In genomic region chr11:105264506-105264905, GRCm38 (mm10) we compare ENCODE assay signal across 19 mouse cellular contexts. TPM values are rescaled to one million over a fixed set of nuclear protein-coding genes. Genes with fewer than 3 reads are reported as not detected.
"Had no signal": no experiment of that assay in that cellular context is flagged by ENCODE, and none has a peak within 500 bp of the region (broad histone marks: within the 10 kb centered on the region; RNA-seq: fewer than 3 reads in every experiment).

No protein-coding gene starts in this region.

- H3K27me3 ChIP-seq: limb, embryonic 13.5 days; liver, embryonic 13.5 days; midbrain, embryonic 12.5 days; midbrain, embryonic 15.5 days; neural tube, embryonic 12.5 days; neural tube, embryonic 15.5 days had no signal

- H3K4me1 ChIP-seq: liver, embryonic 13.5 days; midbrain, embryonic 15.5 days had no signal

- H3K4me2 ChIP-seq: limb, embryonic 13.5 days; liver, embryonic 13.5 days; lung, embryonic 14.5 days; midbrain, embryonic 12.5 days; midbrain, embryonic 15.5 days; neural tube, embryonic 12.5 days; neural tube, embryonic 15.5 days had no signal

- H3K4me3 ChIP-seq: limb, embryonic 10.5 days; limb, embryonic 13.5 days; liver, embryonic 13.5 days; midbrain, embryonic 12.5 days; midbrain, embryonic 15.5 days; neural tube, embryonic 12.5 days; neural tube, embryonic 15.5 days had no signal

- H3K9ac ChIP-seq: limb, embryonic 13.5 days; liver, embryonic 13.5 days; lung, embryonic 14.5 days; midbrain, embryonic 12.5 days; midbrain, embryonic 15.5 days; neural tube, embryonic 12.5 days; neural tube, embryonic 15.5 days had no signal

- ATAC-seq: midbrain, embryonic 15.5 days had no signal

- DNase-seq: kidney, adult 18-20 months; kidney, adult 9 months; kidney, postnatal 14 days; kidney, postnatal 4 days; liver; liver, embryonic 13.5 days; lung, postnatal 14 days; thymus, adult 2 months; thymus, postnatal 14 days; thymus, postnatal 4 days had no signal

- H3K9me3 ChIP-seq: limb, embryonic 10.5 days; limb, embryonic 13.5 days; liver, embryonic 13.5 days; midbrain, embryonic 12.5 days; midbrain, embryonic 15.5 days; neural tube, embryonic 12.5 days; neural tube, embryonic 15.5 days had no signal

- H3K27ac ChIP-seq: limb, embryonic 10.5 days; limb, embryonic 13.5 days; liver, embryonic 13.5 days; macrophage; midbrain, embryonic 12.5 days; midbrain, embryonic 15.5 days; neural tube, embryonic 12.5 days; neural tube, embryonic 15.5 days; stomach, postnatal 0 days had no signal

RNA-seq across cellular contexts. Expression of gene Mrc2, which starts 27.9 kb away (rescaled TPM):
- polyA plus RNA-seq: macrophage had no signal
